Mouse (Mus musculus): Measurements from ENCODE around the gene Mettl7a2.

DNA sequence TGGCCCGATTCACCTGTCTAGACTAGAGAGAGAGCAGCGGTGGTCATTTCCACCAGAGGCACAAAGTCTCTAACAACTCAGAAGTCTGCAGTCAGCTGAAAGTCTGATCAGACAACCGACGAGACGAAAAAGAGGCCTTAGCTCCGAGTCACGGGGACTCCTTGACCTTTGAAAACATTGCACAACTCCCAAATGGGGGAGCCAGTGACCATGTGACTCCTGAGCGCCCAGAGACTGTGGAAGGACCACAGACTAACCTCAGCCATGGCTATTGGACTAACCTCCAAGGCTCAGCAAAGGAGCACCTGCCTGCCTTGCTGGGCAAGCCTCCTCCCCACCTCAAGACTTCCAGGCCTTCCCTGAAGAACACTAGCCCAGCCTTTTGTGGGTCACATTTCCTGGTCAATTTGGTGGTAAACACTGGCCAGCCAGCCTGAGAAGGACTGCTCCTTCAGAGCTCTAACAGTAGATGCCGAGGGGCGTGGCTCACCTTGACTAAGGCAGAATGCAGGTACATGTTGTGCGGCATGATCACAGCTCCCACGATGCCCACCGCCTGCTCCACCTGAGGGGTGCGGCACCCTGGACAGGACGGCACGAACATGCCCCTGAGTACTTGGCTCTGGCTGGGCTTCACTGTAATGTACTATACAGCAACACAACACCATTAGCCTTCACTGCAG is 50.5 kb downstream of the Mettl7a2 start:
- TF ChIP-seq CTCF (IDR thresholded peaks at IDR 0.05; ENCODE audit: low read depth, low read length) (no peak), POLR2A (IDR thresholded peaks at IDR 0.05; ENCODE audit: extremely low read depth, insufficient read depth, low read length) (no peak)
